Mouse (Mus musculus): ENCODE results near the gene Dzip1l.

GRCm38 (mm10) chr9:99702215-99702614 lies 72.9 kb downstream of the Dzip1l start:
- no peak for TF ChIP-seq EP300 (IDR thresholded peaks at IDR 0.05; ENCODE audit: low read depth)
- no peak for TF ChIP-seq CTCF (IDR thresholded peaks at IDR 0.05; ENCODE audit: low read depth)
